Comparison of ENCODE assay signal across 8 mouse cellular contexts in the genomic region with DNA sequence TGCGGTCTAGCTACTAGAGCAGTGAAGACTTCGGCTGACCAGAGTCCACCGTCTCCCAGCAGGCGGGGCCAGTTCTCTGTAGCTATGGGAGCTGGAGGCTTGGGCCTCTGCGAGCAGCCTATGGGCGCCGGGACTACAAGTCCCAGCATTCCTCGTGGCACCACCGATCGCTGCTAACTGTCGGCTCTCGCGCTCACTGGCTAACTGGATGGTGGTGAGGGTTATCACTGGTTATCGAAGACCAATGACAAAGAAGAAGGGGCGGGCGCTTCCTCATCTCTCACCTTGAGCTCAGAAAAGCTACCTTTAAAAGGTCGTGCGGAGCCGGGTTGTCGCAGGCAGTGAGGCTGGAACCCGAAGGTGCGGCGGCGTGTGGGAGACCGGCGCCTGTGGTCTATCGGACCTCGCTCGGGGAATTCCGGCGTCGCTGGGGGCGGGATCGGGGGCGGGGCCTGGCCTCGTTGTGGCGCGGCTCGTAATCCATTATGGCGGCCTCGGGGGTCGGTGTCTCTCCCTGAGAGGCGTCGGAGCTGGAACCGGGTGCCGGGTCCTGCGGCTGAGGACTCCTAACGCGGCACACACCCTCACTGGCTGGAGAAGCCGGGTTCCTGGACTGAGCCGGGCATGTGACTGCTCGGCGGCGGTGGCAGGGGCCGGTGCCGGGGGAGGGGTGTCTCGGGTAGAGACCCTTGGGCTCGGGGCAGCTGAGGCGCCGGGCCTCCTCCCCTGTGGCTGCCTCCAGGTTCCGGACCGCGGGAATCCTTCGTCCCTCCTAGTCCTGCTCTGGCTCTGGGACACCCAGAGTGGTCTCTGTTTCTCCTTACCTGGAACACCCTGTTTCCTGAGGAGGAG. TPM values are rescaled to one million over a fixed set of nuclear protein-coding genes. Genes with fewer than 3 reads are reported as not detected.
DNase-seq lines count a peak whose midpoint lies in the region; ATAC-seq and TF ChIP-seq lines count a peak whose summit lies in the region.

A gene (plus strand): TSS at position 303 of the 852 bp plus-strand sequence.

- H3K36me3 ChIP-seq in hindbrain, embryonic 13.5 days: no peaks in the 10 kb centered on the region

- DNase-seq in Patski (ENCODE audit: low read depth, low spot score): peak; percentile 72
- peak; percentile 94 to 95 for DNase-seq in cerebellum, postnatal 14 days
- peak; percentile 95 to 96 for DNase-seq in frontal cortex, postnatal 14 days (ENCODE audit: low spot score in 2 of 2)
- DNase-seq in layer of hippocampus, postnatal 25 days (ENCODE audit: extremely low spot score in 1 of 2, low spot score in 1 of 2): peak; percentile 75 to 85
- DNase-seq in lung, postnatal 25 days (ENCODE audit: low spot score): peak; percentile 98
- peak; percentile 98 for DNase-seq in retina, embryonic 14.5 days (ENCODE audit: low spot score)
- peak; percentile 90 for DNase-seq in thymus, postnatal 4 days

- no peaks in the 10 kb centered on the region for H3K27me3 ChIP-seq in Patski
- H3K27me3 ChIP-seq in hindbrain, embryonic 13.5 days: no peaks in the 10 kb centered on the region

- POLR2A ChIA-PET in Patski (lab: Charles Lee): interaction anchor here (1.8 kb wide), 1 partner anchor 94 kb away, joined by 4 read pairs; no protein-coding TSS in a partner anchor

- H3K27ac ChIP-seq in hindbrain, embryonic 13.5 days: peak within 1 kb of the TSS; percentile 96

- peak within 1 kb of the TSS; percentile 89 for H3K4me3 ChIP-seq in hindbrain, embryonic 13.5 days

- WGBS in hindbrain, embryonic 13.5 days: under 1% methylated on average over 64 of the region's 64 CpGs

- ATAC-seq in Patski: peak; percentile 98
- peak; percentile 100 for ATAC-seq in hindbrain, embryonic 13.5 days (ENCODE audit: low FRiP score)

- no peaks in the 10 kb centered on the region for H3K9me3 ChIP-seq in hindbrain, embryonic 13.5 days

- H3K4me2 ChIP-seq in hindbrain, embryonic 13.5 days: peak within 1 kb of the TSS; percentile 84

- peaks cover 48% of the 10 kb centered on the region for H3K4me1 ChIP-seq in hindbrain, embryonic 13.5 days (replicated peaks)

- in situ Hi-C loops in Patski (cut with MboI; ENCODE audit: low pct_unique_long_range_greater_than_20kb): loop anchor here (5.0 kb wide), 2 partner anchors 99 to 224 kb away; no protein-coding TSS in a partner anchor

- H3K9ac ChIP-seq in hindbrain, embryonic 13.5 days: peak within 1 kb of the TSS; percentile 93

- CTCF ChIA-PET in Patski (lab: Charles Lee): interaction anchor here (0.9 kb wide), 1 partner anchor 11 kb away, joined by 3 read pairs; no protein-coding TSS in a partner anchor

- TF ChIP-seq CTCF in Patski (IDR thresholded peaks at IDR 0.05): no peak

RNA-seq across cellular contexts. Expression of the gene that starts here (rescaled TPM):
- 58.8 TPM for polyA plus RNA-seq in Patski (2021)
- polyA plus RNA-seq in hindbrain, embryonic 13.5 days (2015; fragmentation: Nextera tagmentation; extraction: Ambion mirVana): 19.7 and 21.7 TPM in 2 replicates
- 10 to 100 TPM; 45.5 to 46.0 TPM for total RNA-seq in layer of hippocampus, postnatal 25 days (2021)

Comparison
In these comparisons a context has a peak if more than half of its experiments do, and no peak if none do; other contexts are left out.
1. Peak in every context shown above with its lines: DNase-seq, ATAC-seq, H3K4me3 ChIP-seq and H3K27ac ChIP-seq.